Mouse (Mus musculus): ENCODE data around the gene Atf3. TPM values are rescaled to one million over a fixed set of nuclear protein-coding genes. Genes with fewer than 3 reads are reported as not detected.

Atf3 gene
- polyA plus RNA-seq (2016; fragmentation: Nextera tagmentation; extraction: Ambion mirVana) = 2.3 and 2.4 TPM in 2 replicates

GRCm38 (mm10) chr1:191217939-191218338, at the start of gene Atf3:
Atf3 (minus strand) TSS chr1:191218039.
- WGBS (ENCODE audit: insufficient replicate concordance) = 36% methylated on average over 6 of the region's 6 CpGs
- H3K4me1 ChIP-seq = no peaks in the 10 kb centered on the region
- no peak within 1 kb of the TSS for H3K4me2 ChIP-seq
- H3K9ac ChIP-seq = no peak within 1 kb of the TSS
- H3K27ac ChIP-seq = no peak within 1 kb of the TSS
- no peak for ATAC-seq
- H3K4me3 ChIP-seq = no peak within 1 kb of the TSS
- peaks cover 67% of the 10 kb centered on the region for H3K27me3 ChIP-seq (replicated peaks)
- H3K36me3 ChIP-seq = no peaks in the 10 kb centered on the region
- H3K9me3 ChIP-seq (replicated peaks) = no peaks in the 10 kb centered on the region

- Histone ChIP-seq H3K27me3 (replicated peaks) (peaks cover 36% of the 10 kb centered on the region), H3K4me1 (no peaks in the 10 kb centered on the region), H3K9ac (no peak overlapping the region), H3K9me3 (replicated peaks) (no peaks in the 10 kb centered on the region), H3K36me3 (no peaks in the 10 kb centered on the region), H3K4me3 (no peak overlapping the region), H3K27ac (no peak overlapping the region), H3K4me2 (no peak overlapping the region)
- 66% methylated on average over 5 of the region's 5 CpGs for WGBS (ENCODE audit: insufficient replicate concordance)
- ATAC-seq = no peak
These were observed 49.3 kb upstream of the Atf3 start for GRCm38 (mm10) chr1:191267162-191267561.

- 56% methylated on average over 5 of the region's 5 CpGs for WGBS (ENCODE audit: insufficient replicate concordance)
- no peak overlapping the region for H3K4me2 ChIP-seq
These were observed 45.6 kb upstream of the Atf3 start for GRCm38 (mm10) chr1:191263471-191263870.

GRCm38 (mm10) chr1:191261861-191262260, 44.0 kb upstream of the Atf3 start:
- Histone ChIP-seq H3K4me2 (no peak overlapping the region), H3K4me1 (no peaks in the 10 kb centered on the region; the same call in 1 of the 2 replicates), H3K9me3 (replicated peaks) (no peaks in the 10 kb centered on the region), H3K36me3 (no peaks in the 10 kb centered on the region), H3K4me3 (no peak overlapping the region), H3K9ac (no peak overlapping the region), H3K27me3 (replicated peaks) (peaks cover 52% of the 10 kb centered on the region), H3K27ac (no peak overlapping the region)
- 52% methylated on average over 6 of the region's 6 CpGs for WGBS (ENCODE audit: insufficient replicate concordance)
- ATAC-seq = no peak

More at GRCm38 (mm10) chr1:191263471-191263870, 45.6 kb upstream of the Atf3 start:
- H3K36me3 ChIP-seq = no peaks in the 10 kb centered on the region
- H3K4me1 ChIP-seq = no peaks in the 10 kb centered on the region
- no peak overlapping the region for H3K9ac ChIP-seq
- peaks cover 56% of the 10 kb centered on the region for H3K27me3 ChIP-seq (replicated peaks)
- no peak overlapping the region for H3K27ac ChIP-seq
- H3K9me3 ChIP-seq (replicated peaks) = no peaks in the 10 kb centered on the region
- no peak overlapping the region for H3K4me3 ChIP-seq
- ATAC-seq = no peak

GRCm38 (mm10) chr1:191259661-191260060, 41.8 kb upstream of the Atf3 start:
- H3K27ac ChIP-seq = no peak overlapping the region
- no peaks in the 10 kb centered on the region for H3K36me3 ChIP-seq
- H3K27me3 ChIP-seq (replicated peaks) = peaks cover 59% of the 10 kb centered on the region
- no peak overlapping the region for H3K4me2 ChIP-seq
- peaks cover 7% of the 10 kb centered on the region; the same call in 1 of the 2 replicates for H3K4me1 ChIP-seq
- H3K4me3 ChIP-seq = no peak overlapping the region
- no peak for ATAC-seq
- H3K9me3 ChIP-seq (replicated peaks) = no peaks in the 10 kb centered on the region
- no peak overlapping the region for H3K9ac ChIP-seq
- WGBS (ENCODE audit: insufficient replicate concordance) = 35% methylated on average over 5 of the region's 5 CpGs

- peaks cover 7% of the 10 kb centered on the region; the same call in 1 of the 2 replicates for H3K4me1 ChIP-seq
- H3K4me2 ChIP-seq = no peak overlapping the region
- 7% methylated on average over 7 of the region's 7 CpGs for WGBS (ENCODE audit: insufficient replicate concordance)
- H3K36me3 ChIP-seq = no peaks in the 10 kb centered on the region
- peaks cover 59% of the 10 kb centered on the region for H3K27me3 ChIP-seq (replicated peaks)
- no peak overlapping the region for H3K4me3 ChIP-seq
- H3K9ac ChIP-seq = no peak overlapping the region
- H3K9me3 ChIP-seq (replicated peaks) = no peaks in the 10 kb centered on the region
- ATAC-seq = no peak
- H3K27ac ChIP-seq = no peak overlapping the region
These were observed 41.3 kb upstream of the Atf3 start for GRCm38 (mm10) chr1:191259121-191259520.

- no peak for ATAC-seq
- Histone ChIP-seq H3K27ac (no peak overlapping the region), H3K4me1 (peaks cover 7% of the 10 kb centered on the region; the same call in 1 of the 2 replicates), H3K4me3 (no peak overlapping the region), H3K36me3 (no peaks in the 10 kb centered on the region), H3K27me3 (replicated peaks) (peaks cover 59% of the 10 kb centered on the region), H3K4me2 (no peak overlapping the region), H3K9me3 (replicated peaks) (no peaks in the 10 kb centered on the region), H3K9ac (no peak overlapping the region)
- WGBS (ENCODE audit: insufficient replicate concordance) = 38% methylated on average over 3 of the region's 3 CpGs
These were observed 40.7 kb upstream of the Atf3 start for GRCm38 (mm10) chr1:191258521-191258920.

GRCm38 (mm10) chr1:191257981-191258380, 40.1 kb upstream of the Atf3 start:
- peaks cover 7% of the 10 kb centered on the region; the same call in 1 of the 2 replicates for H3K4me1 ChIP-seq
- no peak overlapping the region for H3K4me3 ChIP-seq
- H3K4me2 ChIP-seq = no peak overlapping the region
- no peak overlapping the region for H3K9ac ChIP-seq
- ATAC-seq = no peak
- 60% methylated on average over 2 of the region's 2 CpGs for WGBS (ENCODE audit: insufficient replicate concordance)
- H3K36me3 ChIP-seq = no peaks in the 10 kb centered on the region
- no peaks in the 10 kb centered on the region for H3K9me3 ChIP-seq (replicated peaks)
- no peak overlapping the region for H3K27ac ChIP-seq
- H3K27me3 ChIP-seq (replicated peaks) = peaks cover 59% of the 10 kb centered on the region

GRCm38 (mm10) chr1:191257351-191257771, 39.5 kb upstream of the Atf3 start:
- 62% methylated on average over 3 of the region's 3 CpGs for WGBS (ENCODE audit: insufficient replicate concordance)
- H3K9ac ChIP-seq = no peak overlapping the region
- no peaks in the 10 kb centered on the region for H3K9me3 ChIP-seq (replicated peaks)
- ATAC-seq = no peak
- H3K36me3 ChIP-seq = no peaks in the 10 kb centered on the region
- no peak overlapping the region for H3K4me2 ChIP-seq
- no peak overlapping the region for H3K27ac ChIP-seq
- H3K4me3 ChIP-seq = no peak overlapping the region
- H3K27me3 ChIP-seq (replicated peaks) = peaks cover 59% of the 10 kb centered on the region
- peaks cover 7% of the 10 kb centered on the region; the same call in 1 of the 2 replicates for H3K4me1 ChIP-seq

GRCm38 (mm10) chr1:191256566-191257350, 38.9 kb upstream of the Atf3 start:
- Histone ChIP-seq H3K4me1 (peaks cover 7% of the 10 kb centered on the region; the same call in 1 of the 2 replicates), H3K27me3 (replicated peaks) (peaks cover 56% of the 10 kb centered on the region), H3K27ac (no peak overlapping the region), H3K36me3 (no peaks in the 10 kb centered on the region), H3K9me3 (replicated peaks) (no peaks in the 10 kb centered on the region), H3K4me3 (no peak overlapping the region), H3K9ac (no peak overlapping the region), H3K4me2 (no peak overlapping the region)
- ATAC-seq = peak; percentile 16; the same call in 1 of the 2 replicates
- 44% methylated on average over 11 of the region's 11 CpGs for WGBS (ENCODE audit: insufficient replicate concordance)

GRCm38 (mm10) chr1:191256134-191256533, 38.3 kb upstream of the Atf3 start:
- no peak overlapping the region for H3K4me3 ChIP-seq
- WGBS (ENCODE audit: insufficient replicate concordance) = 77% methylated on average over 5 of the region's 5 CpGs

GRCm38 (mm10) chr1:191254448-191254847, 36.6 kb upstream of the Atf3 start:
- Histone ChIP-seq H3K36me3 (no peaks in the 10 kb centered on the region), H3K27ac (no peak overlapping the region), H3K4me3 (no peak overlapping the region), H3K9me3 (replicated peaks) (no peaks in the 10 kb centered on the region), H3K27me3 (replicated peaks) (peaks cover 35% of the 10 kb centered on the region), H3K4me1 (peaks cover 7% of the 10 kb centered on the region; the same call in 1 of the 2 replicates), H3K4me2 (no peak overlapping the region), H3K9ac (no peak overlapping the region)
- 40% methylated on average over 5 of the region's 5 CpGs for WGBS (ENCODE audit: insufficient replicate concordance)
- ATAC-seq = no peak; the same call in 1 of the 2 replicates

More at GRCm38 (mm10) chr1:191256134-191256533, 38.3 kb upstream of the Atf3 start:
- Histone ChIP-seq H3K27ac (no peak overlapping the region), H3K36me3 (no peaks in the 10 kb centered on the region), H3K27me3 (replicated peaks) (peaks cover 51% of the 10 kb centered on the region), H3K4me2 (no peak overlapping the region), H3K9ac (no peak overlapping the region), H3K9me3 (replicated peaks) (no peaks in the 10 kb centered on the region), H3K4me1 (peaks cover 7% of the 10 kb centered on the region; the same call in 1 of the 2 replicates)
- no peak for ATAC-seq

Data from liver, embryonic 12.5 days (tissue).